16 mouse cellular contexts compared by ENCODE assay signal in the genomic region with DNA sequence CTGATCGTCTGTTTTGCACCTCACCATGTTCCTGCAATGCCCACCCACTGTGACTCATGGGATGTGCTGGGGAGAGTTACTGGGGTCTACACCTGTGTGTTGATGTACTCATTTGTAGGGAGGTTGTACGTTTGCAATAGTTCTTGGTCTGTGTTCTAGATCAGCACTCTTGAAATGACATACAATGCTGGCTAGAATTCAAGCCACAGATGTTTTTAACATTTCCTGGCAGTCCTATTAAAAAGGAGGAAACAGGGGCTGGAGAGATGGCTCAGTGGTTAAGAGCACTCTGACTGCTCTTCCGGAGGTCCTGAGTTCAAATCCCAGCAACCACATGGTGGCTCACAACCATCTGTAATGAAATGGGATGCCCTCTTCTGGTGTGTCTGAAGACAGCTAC. TPM values are rescaled to one million over a fixed set of nuclear protein-coding genes. Genes with fewer than 3 reads are reported as not detected.
A peak's percentile ranks its signal among the peaks of the same experiment; 100 is the strongest.
DNase-seq lines count a peak whose midpoint lies in the region; ATAC-seq and TF ChIP-seq lines count a peak whose summit lies in the region.
"Had no signal": no experiment of that assay in that cellular context is flagged by ENCODE, and none has a peak within 500 bp of the region (broad histone marks: within the 10 kb centered on the region; RNA-seq: fewer than 3 reads in every experiment).

No protein-coding gene starts in this region.

- no peak for TF ChIP-seq EP300 in heart, postnatal 0 days (IDR thresholded peaks at IDR 0.05; ENCODE audit: low read depth)

- no peaks in the 10 kb centered on the region for H3K9me3 ChIP-seq in heart, postnatal 0 days (replicated peaks; ENCODE audit: control insufficient read depth, low read length)
- peaks cover 6% of the 10 kb centered on the region; the same call in 1 of the 2 replicates for H3K9me3 ChIP-seq in forebrain, embryonic 10.5 days
- no peaks in the 10 kb centered on the region for H3K9me3 ChIP-seq in forebrain, embryonic 15.5 days
- no peaks in the 10 kb centered on the region for H3K9me3 ChIP-seq in hindbrain, embryonic 16.5 days (ENCODE audit: control insufficient read depth, low read length)
- no peaks in the 10 kb centered on the region for H3K9me3 ChIP-seq in limb, embryonic 10.5 days (replicated peaks)

- H3K4me2 ChIP-seq in heart, postnatal 0 days (ENCODE audit: low read depth, low read length): no peak overlapping the region
- no peak overlapping the region for H3K4me2 ChIP-seq in forebrain, embryonic 15.5 days (replicated peaks)
- H3K4me2 ChIP-seq in hindbrain, embryonic 16.5 days (ENCODE audit: low read length): no peak overlapping the region
- H3K4me2 ChIP-seq: lung, embryonic 14.5 days had no signal

- WGBS in heart, postnatal 0 days: 57% methylated on average over 3 of the region's 3 CpGs
- WGBS in forebrain, embryonic 10.5 days: 82% methylated on average over 3 of the region's 3 CpGs
- WGBS in forebrain, embryonic 15.5 days: 51% methylated on average over 3 of the region's 3 CpGs
- WGBS in hindbrain, embryonic 16.5 days: 49% methylated on average over 3 of the region's 3 CpGs
- 84% methylated on average over 3 of the region's 3 CpGs for WGBS in limb, embryonic 10.5 days

- TF ChIP-seq CTCF in heart, postnatal 0 days (IDR thresholded peaks at IDR 0.05; ENCODE audit: low read depth): no peak

- intact Hi-C loops in heart, postnatal 25 days (cut with DNase I): no loop called here

- no peak overlapping the region for H3K4me3 ChIP-seq in heart, postnatal 0 days (ENCODE audit: low read depth, low read length)
- H3K4me3 ChIP-seq in forebrain, embryonic 10.5 days: no peak overlapping the region
- no peak overlapping the region for H3K4me3 ChIP-seq in forebrain, embryonic 15.5 days
- H3K4me3 ChIP-seq in hindbrain, embryonic 16.5 days (ENCODE audit: low read length): no peak overlapping the region
- H3K4me3 ChIP-seq in limb, embryonic 10.5 days: no peak overlapping the region

- no peaks in the 10 kb centered on the region for H3K27me3 ChIP-seq in heart, postnatal 0 days (ENCODE audit: control insufficient read depth, insufficient read depth, low read length)
- no peaks in the 10 kb centered on the region for H3K27me3 ChIP-seq in forebrain, embryonic 10.5 days (ENCODE audit: poor library complexity, severe bottlenecking)
- no peaks in the 10 kb centered on the region for H3K27me3 ChIP-seq in forebrain, embryonic 15.5 days
- no peaks in the 10 kb centered on the region for H3K27me3 ChIP-seq in hindbrain, embryonic 16.5 days (replicated peaks; ENCODE audit: control insufficient read depth, insufficient read depth, low read length)
- no peaks in the 10 kb centered on the region for H3K27me3 ChIP-seq in limb, embryonic 10.5 days (ENCODE audit: low read depth, poor library complexity, severe bottlenecking)

- no peak for ATAC-seq in heart, postnatal 0 days (ENCODE audit: insufficient read depth, low read depth)
- no peak for ATAC-seq in forebrain, embryonic 15.5 days (replicated peaks)
- no peak for ATAC-seq in hindbrain, embryonic 16.5 days
- ATAC-seq in monocyte, adult 5-6 weeks (replicated peaks; ENCODE audit: insufficient number of reproducible peaks, low FRiP score, low TSS enrichment, poor library complexity, severe bottlenecking): no peak
- ATAC-seq: intestine, postnatal 0 days had no signal

- no peaks in the 10 kb centered on the region for H3K36me3 ChIP-seq in heart, postnatal 0 days (replicated peaks; ENCODE audit: control insufficient read depth, insufficient read depth, low read length)
- H3K36me3 ChIP-seq in forebrain, embryonic 10.5 days (replicated peaks): peaks cover 9% of the 10 kb centered on the region
- no peaks in the 10 kb centered on the region for H3K36me3 ChIP-seq in forebrain, embryonic 15.5 days
- no peaks in the 10 kb centered on the region for H3K36me3 ChIP-seq in hindbrain, embryonic 16.5 days (ENCODE audit: control insufficient read depth, insufficient read depth, low read length)
- peaks cover 7% of the 10 kb centered on the region for H3K36me3 ChIP-seq in limb, embryonic 10.5 days

- H3K27ac ChIP-seq in heart, postnatal 0 days (ENCODE audit: low read depth): 0 out of 2 replicates have a peak overlapping the region, but pooled peaks have one; percentile 25
- H3K27ac ChIP-seq in forebrain, embryonic 10.5 days: peak overlapping the region; percentile 63; the same call in 1 of the 2 replicates
- H3K27ac ChIP-seq in forebrain, embryonic 15.5 days (replicated peaks): peak overlapping the region; percentile 19
- H3K27ac ChIP-seq in hindbrain, embryonic 16.5 days (ENCODE audit: low read depth, low read length): peak overlapping the region; percentile 39; the same call in 1 of the 2 replicates
- H3K27ac ChIP-seq in limb, embryonic 10.5 days: no peak overlapping the region

- no peak overlapping the region for H3K9ac ChIP-seq in heart, postnatal 0 days (replicated peaks; ENCODE audit: low read depth, low read length)
- H3K9ac ChIP-seq in forebrain, embryonic 15.5 days (replicated peaks): no peak overlapping the region
- H3K9ac ChIP-seq in hindbrain, embryonic 16.5 days (ENCODE audit: low read depth, low read length): no peak overlapping the region
- H3K9ac ChIP-seq: lung, embryonic 14.5 days had no signal

- peaks cover 15% of the 10 kb centered on the region for H3K4me1 ChIP-seq in heart, postnatal 0 days (ENCODE audit: control insufficient read depth, insufficient read depth)
- peaks cover 26% of the 10 kb centered on the region for H3K4me1 ChIP-seq in forebrain, embryonic 10.5 days
- H3K4me1 ChIP-seq in forebrain, embryonic 15.5 days: peaks cover 25% of the 10 kb centered on the region
- H3K4me1 ChIP-seq in hindbrain, embryonic 16.5 days (ENCODE audit: control insufficient read depth, insufficient read depth, low read depth, low read length): no peaks in the 10 kb centered on the region
- H3K4me1 ChIP-seq in limb, embryonic 10.5 days: 0 out of 2 replicates have a peak, but pooled peaks cover 3% of the 10 kb centered on the region

- no peak for DNase-seq in heart, postnatal 0 days (ENCODE audit: low spot score)
- no peak for DNase-seq in heart, postnatal 25 days (ENCODE audit: low spot score)
- DNase-seq in forebrain, embryonic 10.5 days (ENCODE audit: extremely low spot score, low spot score): no peak
- DNase-seq in limb, embryonic 10.5 days (ENCODE audit: low spot score): no peak
- no peak for DNase-seq in layer of hippocampus, adult 9-11 months
- DNase-seq: adrenal gland, postnatal 10 days; cerebellum, adult 2 months; gastrocnemius, postnatal 10 days; kidney, postnatal 10 days; lung, embryonic 14.5 days had no signal

RNA-seq across cellular contexts. Expression of gene Anp32e, which starts 24.5 kb away (rescaled TPM):
- total RNA-seq in heart, postnatal 0 days (2014; rRNA removed; ENCODE audit: low replicate concordance): 25.9 and 33.5 TPM in 2 replicates
- 105 and 118 TPM in 2 replicates for polyA plus RNA-seq in heart, postnatal 0 days (2015; fragmentation: Nextera tagmentation; extraction: Ambion mirVana)
- total RNA-seq in heart, postnatal 25 days (2021): 10 to 100 TPM; 74.2 to 92.2 TPM
- 421 and 423 TPM in 2 replicates for polyA plus RNA-seq in forebrain, embryonic 10.5 days (2016; fragmentation: Nextera tagmentation; extraction: Ambion mirVana)
- 196 and 207 TPM in 2 replicates for polyA plus RNA-seq in forebrain, embryonic 15.5 days (2015; fragmentation: Nextera tagmentation; extraction: Ambion mirVana)
- polyA plus RNA-seq in hindbrain, embryonic 16.5 days (2015; fragmentation: Nextera tagmentation; extraction: Ambion mirVana): 110 and 118 TPM in 2 replicates
- total RNA-seq in monocyte, adult 5-6 weeks (2017): 108 to 150 TPM (median 134 TPM) in 3 replicates
- polyA plus RNA-seq in limb, embryonic 10.5 days (2016; fragmentation: Nextera tagmentation; extraction: Ambion mirVana): 344 and 367 TPM in 2 replicates

RNA-seq across cellular contexts. Expression of gene Plekho1, which starts 42.3 kb away (rescaled TPM):
- 116 and 138 TPM in 2 replicates for total RNA-seq in heart, postnatal 0 days (2014; rRNA removed; ENCODE audit: low replicate concordance)
- 74.9 and 94.8 TPM in 2 replicates for polyA plus RNA-seq in heart, postnatal 0 days (2015; fragmentation: Nextera tagmentation; extraction: Ambion mirVana)
- 10 to 100 TPM; 76.4 to 89.1 TPM for total RNA-seq in heart, postnatal 25 days (2021)
- polyA plus RNA-seq in forebrain, embryonic 10.5 days (2016; fragmentation: Nextera tagmentation; extraction: Ambion mirVana): 66.0 and 69.1 TPM in 2 replicates
- 87.6 and 90.5 TPM in 2 replicates for polyA plus RNA-seq in forebrain, embryonic 15.5 days (2015; fragmentation: Nextera tagmentation; extraction: Ambion mirVana)
- 27.7 and 41.3 TPM in 2 replicates for polyA plus RNA-seq in hindbrain, embryonic 16.5 days (2015; fragmentation: Nextera tagmentation; extraction: Ambion mirVana)
- total RNA-seq in monocyte, adult 5-6 weeks (2017): 73.1 to 144 TPM (median 131 TPM) in 3 replicates
- 77.7 and 81.9 TPM in 2 replicates for polyA plus RNA-seq in limb, embryonic 10.5 days (2016; fragmentation: Nextera tagmentation; extraction: Ambion mirVana)

RNA-seq across cellular contexts. Expression of gene Car14, which starts 49.0 kb away (rescaled TPM):
- total RNA-seq in heart, postnatal 0 days (2014; rRNA removed; ENCODE audit: low replicate concordance): 126 and 131 TPM in 2 replicates
- polyA plus RNA-seq in heart, postnatal 0 days (2015; fragmentation: Nextera tagmentation; extraction: Ambion mirVana): 137 and 144 TPM in 2 replicates
- total RNA-seq in heart, postnatal 25 days (2021): 100 to 1,000 TPM; 171 to 175 TPM
- 98.8 and 119 TPM in 2 replicates for polyA plus RNA-seq in forebrain, embryonic 10.5 days (2016; fragmentation: Nextera tagmentation; extraction: Ambion mirVana)
- 10.5 and 14.0 TPM in 2 replicates for polyA plus RNA-seq in forebrain, embryonic 15.5 days (2015; fragmentation: Nextera tagmentation; extraction: Ambion mirVana)
- 16.1 and 16.9 TPM in 2 replicates for polyA plus RNA-seq in hindbrain, embryonic 16.5 days (2015; fragmentation: Nextera tagmentation; extraction: Ambion mirVana)
- not detected in 3 replicates for total RNA-seq in monocyte, adult 5-6 weeks (2017)
- 161 and 187 TPM in 2 replicates for polyA plus RNA-seq in limb, embryonic 10.5 days (2016; fragmentation: Nextera tagmentation; extraction: Ambion mirVana)
- total RNA-seq: megakaryocyte progenitor cell, adult 5-6 weeks had no signal
- polyA plus RNA-seq: G1E had no signal

RNA-seq across cellular contexts. Expression of gene Aph1a, which starts 59.8 kb away (rescaled TPM):
- 121 and 138 TPM in 2 replicates for total RNA-seq in heart, postnatal 0 days (2014; rRNA removed; ENCODE audit: low replicate concordance)
- 42.7 and 50.8 TPM in 2 replicates for polyA plus RNA-seq in heart, postnatal 0 days (2015; fragmentation: Nextera tagmentation; extraction: Ambion mirVana)
- total RNA-seq in heart, postnatal 25 days (2021): 100 to 1,000 TPM; 110 to 120 TPM
- polyA plus RNA-seq in forebrain, embryonic 10.5 days (2016; fragmentation: Nextera tagmentation; extraction: Ambion mirVana): 28.7 and 29.2 TPM in 2 replicates
- 31.3 and 39.8 TPM in 2 replicates for polyA plus RNA-seq in forebrain, embryonic 15.5 days (2015; fragmentation: Nextera tagmentation; extraction: Ambion mirVana)
- polyA plus RNA-seq in hindbrain, embryonic 16.5 days (2015; fragmentation: Nextera tagmentation; extraction: Ambion mirVana): 30.1 and 31.8 TPM in 2 replicates
- total RNA-seq in monocyte, adult 5-6 weeks (2017): 27.5 to 35.0 TPM (median 32.8 TPM) in 3 replicates
- polyA plus RNA-seq in limb, embryonic 10.5 days (2016; fragmentation: Nextera tagmentation; extraction: Ambion mirVana): 24.3 and 24.5 TPM in 2 replicates
